Mouse (Mus musculus): ENCODE measurements at regions not wholly inside any gene's neighbourhood (a gene's known extent, or its start where the extent isn't known, plus 50 kb on each side); places are given as distances from the start of the nearest gene placed in this dataset.

GRCm38 (mm10) chr13:112120346-112120745 is 167.9 kb upstream of the Ankrd55 start:
- in situ Hi-C loops (cut with MboI, MseI) = no loop called here

DNA sequence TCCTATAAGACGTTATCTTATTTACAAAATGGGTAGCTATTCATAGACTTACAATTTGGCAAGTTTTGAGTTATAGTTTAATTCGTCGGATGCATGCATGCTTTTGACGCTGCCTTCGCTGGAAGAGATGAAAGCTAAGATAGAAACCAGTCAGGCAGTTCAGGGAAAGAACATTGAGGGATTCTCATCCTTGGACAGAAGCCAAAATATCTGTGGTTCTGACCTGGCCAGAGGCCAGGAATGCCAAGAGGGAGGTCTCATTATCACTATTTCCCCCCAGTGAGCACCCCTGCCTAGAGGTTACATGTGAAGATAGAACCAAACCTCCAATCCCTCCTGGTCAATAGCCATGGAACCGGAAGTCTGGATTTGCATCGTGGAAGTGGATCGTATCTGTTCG is 167.1 kb upstream of the Ankrd55 start:
- in situ Hi-C loops (cut with MboI, MseI) = no loop called here

DNA sequence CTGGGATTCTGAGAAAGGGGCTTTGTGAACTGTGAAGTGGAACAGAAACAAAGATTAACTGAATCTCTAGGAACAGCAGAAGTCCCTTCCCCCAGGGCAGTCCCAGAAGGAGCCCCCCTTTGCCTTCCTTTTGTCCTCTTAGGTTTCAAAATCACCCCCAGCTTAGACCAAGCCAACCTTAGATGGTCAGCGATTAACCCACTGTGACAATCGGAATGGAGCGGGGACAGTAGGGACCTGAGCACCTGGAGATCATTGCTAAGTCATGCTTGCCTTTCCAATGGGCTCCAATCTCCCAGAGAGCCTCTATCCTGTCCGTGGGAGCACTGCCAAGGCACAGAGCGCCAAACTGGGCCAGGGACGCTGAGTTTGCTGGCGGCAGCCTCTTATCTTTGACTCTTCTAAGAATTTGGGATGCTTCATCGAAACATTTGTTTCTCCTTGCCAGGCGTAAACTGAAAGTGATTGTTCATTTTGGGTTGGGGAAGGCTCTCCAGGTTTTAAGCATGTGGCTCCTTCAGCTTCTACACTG is 165.3 kb upstream of the Ankrd55 start:
- in situ Hi-C loops (cut with MboI, MseI) = no loop called here

DNA sequence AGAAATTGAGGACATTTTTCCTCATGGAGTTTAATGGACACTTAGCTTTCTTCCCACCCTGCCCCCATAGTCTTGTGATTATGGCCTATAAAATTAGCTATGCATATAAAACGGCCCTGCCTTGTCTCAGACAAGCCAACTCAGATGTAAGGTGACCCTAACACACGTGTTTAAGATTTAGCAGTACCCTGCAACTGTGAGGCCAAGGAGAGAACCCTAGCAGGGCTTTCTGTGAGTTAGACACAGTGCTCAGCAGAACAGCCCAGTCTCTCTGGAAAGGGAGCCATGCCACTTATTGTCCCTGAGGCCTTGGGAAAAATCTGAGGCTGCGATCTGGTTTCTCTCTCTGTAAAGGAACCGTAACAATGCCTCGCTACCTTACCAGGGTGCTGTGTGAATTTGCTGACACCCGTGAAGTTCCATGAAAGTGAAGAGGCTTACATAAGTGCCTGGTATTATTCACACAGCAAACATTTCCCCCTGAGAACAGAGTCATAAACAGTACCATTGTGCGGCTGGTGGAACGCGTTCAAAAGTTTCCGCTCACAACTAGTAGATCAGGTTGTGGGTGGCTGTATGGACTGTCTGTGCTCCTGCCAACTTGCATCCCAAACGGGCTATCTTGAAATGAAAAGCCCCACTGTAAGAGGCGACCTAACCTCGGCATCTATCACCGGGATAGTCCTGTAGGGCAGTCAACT is 162.3 kb upstream of the Ankrd55 start:
- in situ Hi-C loops (cut with MboI, MseI) = no loop called here

- in situ Hi-C loops (cut with MboI, MseI) = no loop called here
Observed at GRCm38 (mm10) chr13:112130220-112130619, 158.0 kb upstream of the Ankrd55 start.

- in situ Hi-C loops (cut with MboI, MseI) = no loop called here
Observed at GRCm38 (mm10) chr13:112130774-112131173, 157.5 kb upstream of the Ankrd55 start.

DNA sequence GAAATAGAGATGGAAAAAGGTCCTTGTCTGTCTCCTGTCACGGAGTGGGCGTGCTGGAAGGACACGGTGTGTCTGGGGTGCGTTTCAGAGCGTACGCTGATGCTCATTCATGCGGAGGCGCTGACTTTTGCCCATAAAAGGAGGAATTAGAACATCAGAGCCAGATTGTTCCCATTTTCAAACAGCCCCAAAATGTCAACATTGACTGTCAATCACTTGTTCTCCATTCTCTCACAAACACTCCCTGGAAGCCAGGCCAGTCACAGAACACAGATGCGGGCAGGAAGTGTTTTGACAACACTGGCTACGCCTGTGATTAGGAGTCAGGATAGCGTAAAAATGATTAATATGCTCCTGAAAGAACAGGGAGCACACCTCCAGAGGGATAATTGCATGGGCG is 157.1 kb upstream of the Ankrd55 start:
- in situ Hi-C loops (cut with MboI, MseI) = no loop called here

DNA sequence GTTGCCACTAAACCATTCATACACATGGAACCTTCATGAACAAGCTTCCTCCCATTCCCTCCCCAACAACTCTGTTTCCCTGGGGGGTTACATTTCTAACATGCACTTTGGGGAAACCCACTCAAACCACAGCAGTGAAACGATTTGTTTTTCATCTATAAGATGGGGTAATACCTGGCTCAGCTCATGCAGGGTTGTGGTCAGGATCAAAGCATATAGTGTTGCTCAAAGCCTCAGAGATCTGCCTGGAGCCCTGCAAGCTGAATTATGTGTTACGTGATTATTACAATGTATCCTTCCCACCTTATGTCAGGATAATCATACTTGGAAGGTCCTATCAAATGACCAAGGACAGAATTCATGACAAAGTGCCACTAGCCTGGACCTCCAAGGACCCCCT is 154.5 kb upstream of the Ankrd55 start:
- in situ Hi-C loops (cut with MboI, MseI) = no loop called here

DNA sequence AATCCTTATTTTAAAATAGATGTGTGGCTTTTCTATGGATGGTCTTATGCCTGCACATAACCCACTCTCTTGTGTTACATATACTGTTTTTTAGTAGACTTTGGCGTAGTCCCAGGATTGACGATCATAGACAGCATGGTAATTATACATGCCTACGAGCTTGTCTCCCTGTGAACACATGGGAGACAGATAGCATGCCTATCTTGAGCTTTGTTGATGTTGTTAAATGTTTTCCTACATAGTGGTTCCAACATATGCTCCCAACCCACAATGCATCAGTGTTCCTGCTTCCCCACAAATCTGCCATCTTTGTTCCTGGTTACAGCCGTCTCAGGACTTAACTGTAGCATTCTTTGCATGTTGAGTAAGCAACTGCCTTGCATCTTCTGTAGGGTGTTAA is 153.6 kb upstream of the Ankrd55 start:
- in situ Hi-C loops (cut with MboI, MseI) = no loop called here

GRCm38 (mm10) chr13:112135777-112136176 is 152.5 kb upstream of the Ankrd55 start:
- in situ Hi-C loops (cut with MboI, MseI) = no loop called here

DNA sequence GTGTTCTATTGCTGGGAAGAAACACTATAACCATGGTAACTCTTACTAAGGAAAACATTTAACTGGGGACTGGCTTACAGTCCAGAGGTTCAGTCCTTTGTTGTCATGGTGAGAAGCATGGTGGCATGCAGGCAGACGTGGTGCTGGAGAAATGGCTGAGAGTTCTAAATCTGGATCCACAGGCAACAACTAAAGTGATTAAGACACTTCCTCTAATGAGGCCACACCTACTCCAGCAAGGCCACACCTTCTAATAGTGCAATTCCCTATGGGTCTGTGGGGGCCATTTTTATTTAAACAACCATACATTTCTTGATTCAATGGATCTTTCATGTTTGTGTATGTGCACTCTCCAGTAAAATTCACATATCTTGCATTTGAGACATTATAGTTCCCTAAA is 151.4 kb upstream of the Ankrd55 start:
- in situ Hi-C loops (cut with MboI, MseI) = no loop called here

- in situ Hi-C loops (cut with MboI, MseI) = no loop called here
Observed at GRCm38 (mm10) chr13:112140871-112141270, 147.4 kb upstream of the Ankrd55 start.

- in situ Hi-C loops (cut with MboI, MseI) = no loop called here
Observed at GRCm38 (mm10) chr13:112144393-112145348, 143.6 kb upstream of the Ankrd55 start.

- in situ Hi-C loops (cut with MboI, MseI) = no loop called here
Observed at GRCm38 (mm10) chr13:112152614-112153550, 135.4 kb upstream of the Ankrd55 start.

DNA sequence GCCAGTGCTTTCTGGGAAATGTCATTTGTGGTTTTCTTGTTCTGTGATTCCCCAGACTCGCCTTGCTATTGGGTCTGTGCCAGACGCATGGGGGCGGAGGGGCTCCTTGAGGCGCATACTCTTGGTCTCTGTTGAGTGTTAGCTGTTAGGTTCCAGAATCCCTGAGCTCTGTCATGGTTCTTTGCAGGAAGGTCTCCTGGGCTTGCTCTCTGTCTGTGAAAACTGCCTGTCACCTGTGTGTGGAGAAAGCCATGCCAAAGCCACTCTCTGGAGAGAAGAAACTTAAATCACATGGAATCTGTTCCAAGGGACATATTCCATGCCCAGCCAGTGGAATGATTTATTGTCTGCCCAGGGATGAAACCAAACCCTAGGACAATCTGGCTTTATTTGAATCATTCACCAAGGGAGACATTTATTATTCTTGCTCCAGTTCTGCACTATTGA is 134.5 kb upstream of the Ankrd55 start:
- in situ Hi-C loops (cut with MboI, MseI) = no loop called here

GRCm38 (mm10) chr13:112159430-112160172 is 128.7 kb upstream of the Ankrd55 start:
- in situ Hi-C loops (cut with MboI, MseI) = no loop called here

- in situ Hi-C loops (cut with MboI, MseI) = no loop called here
Observed at GRCm38 (mm10) chr13:112160173-112160641, 128.0 kb upstream of the Ankrd55 start.

DNA sequence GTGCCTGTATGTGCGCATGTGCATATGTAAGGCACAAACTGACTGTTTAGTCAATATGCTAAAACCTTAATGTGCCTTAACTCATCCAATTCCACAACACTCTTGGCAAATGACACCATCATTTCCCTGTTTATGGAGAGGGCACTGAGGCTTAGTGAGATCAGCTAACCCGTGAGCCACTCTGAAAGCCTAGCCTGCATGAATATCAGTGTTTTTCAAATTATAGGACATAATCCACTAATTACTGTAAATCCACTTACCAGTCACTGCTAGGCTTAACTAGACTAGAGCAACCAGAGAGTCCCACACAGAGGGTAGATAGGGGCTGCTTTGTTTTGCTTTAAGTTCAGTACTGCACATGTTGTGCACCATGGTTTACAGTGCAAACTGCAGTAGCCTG is 127.5 kb upstream of the Ankrd55 start:
- in situ Hi-C loops (cut with MboI, MseI) = no loop called here

GRCm38 (mm10) chr13:112161886-112162285 is 126.4 kb upstream of the Ankrd55 start:
- in situ Hi-C loops (cut with MboI, MseI) = no loop called here

DNA sequence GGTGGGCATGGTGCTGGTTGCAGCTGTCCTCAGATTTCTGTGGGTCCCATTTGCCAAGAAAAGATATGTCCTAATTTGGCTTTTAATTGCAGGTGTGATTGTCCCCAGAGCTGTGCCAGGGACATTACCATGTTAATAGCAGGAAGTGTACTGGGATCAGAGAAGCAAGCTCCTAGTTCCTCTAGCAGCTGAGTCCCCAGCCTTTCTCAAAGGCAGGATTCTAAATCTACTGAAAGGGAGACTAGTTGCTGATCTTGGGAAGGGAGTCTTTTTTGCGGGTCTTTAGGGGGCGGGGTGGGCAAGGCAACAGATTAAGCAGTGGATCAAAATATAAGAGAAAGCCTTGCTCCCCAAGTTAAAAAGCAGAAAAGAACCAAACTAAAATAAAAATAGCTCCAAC is 122.3 kb upstream of the Ankrd55 start:
- in situ Hi-C loops (cut with MboI, MseI) = no loop called here
